Mouse (Mus musculus): ENCODE data around the gene Slc9a3r2. TPM values are rescaled to one million over a fixed set of nuclear protein-coding genes. Genes with fewer than 3 reads are reported as not detected.
A peak's percentile ranks its signal among the peaks of the same experiment; 100 is the strongest.

Gene Slc9a3r2
- polyA plus RNA-seq, 1 experiment from 2014 or later = 341 TPM

- Histone ChIP-seq H3K27me3 (replicated peaks; ENCODE audit: insufficient read depth, low read length) (no peaks in the 10 kb centered on the region), H3K9ac (replicated peaks; ENCODE audit: low read depth) (no peak overlapping the region), H3K9me3 (ENCODE audit: low read length) (no peaks in the 10 kb centered on the region), H3K4me3 (ENCODE audit: low read depth, low read length) (no peak overlapping the region), H3K4me1 (ENCODE audit: insufficient read depth, low read depth, low read length) (no peaks in the 10 kb centered on the region), H3K4me2 (replicated peaks; ENCODE audit: low read depth, low read length) (no peak overlapping the region), H3K36me3 (ENCODE audit: insufficient read depth, low read length) (peaks cover 73% of the 10 kb centered on the region; the same call in 1 of the 2 replicates), H3K27ac (ENCODE audit: low read length) (no peak overlapping the region)
- ATAC-seq = no peak; the same call in 1 of the 2 replicates
- no peak for DNase-seq (ENCODE audit: low spot score)
- TF ChIP-seq CTCF (IDR thresholded peaks at IDR 0.05) (peak; percentile 48; the same call in 1 of the 2 replicates), EP300 (IDR thresholded peaks at IDR 0.05) (no peak)
- WGBS = 61% methylated on average over 17 of the region's 17 CpGs
Measured at GRCm38 (mm10) chr17:24595126-24596072, 54.7 kb downstream of the Slc9a3r2 start.

GRCm38 (mm10) chr17:24593992-24594890 lies 55.9 kb downstream of the Slc9a3r2 start:
- Histone ChIP-seq H3K4me2 (replicated peaks; ENCODE audit: low read depth, low read length) (no peak overlapping the region), H3K27me3 (replicated peaks; ENCODE audit: insufficient read depth, low read length) (no peaks in the 10 kb centered on the region), H3K36me3 (ENCODE audit: insufficient read depth, low read length) (peaks cover 69% of the 10 kb centered on the region; the same call in 1 of the 2 replicates), H3K9me3 (ENCODE audit: low read length) (no peaks in the 10 kb centered on the region), H3K27ac (ENCODE audit: low read length) (no peak overlapping the region), H3K4me1 (ENCODE audit: insufficient read depth, low read depth, low read length) (no peaks in the 10 kb centered on the region), H3K4me3 (ENCODE audit: low read depth, low read length) (no peak overlapping the region), H3K9ac (replicated peaks; ENCODE audit: low read depth) (no peak overlapping the region)
- 88% methylated on average over 26 of the region's 26 CpGs for WGBS
- DNase-seq (ENCODE audit: low spot score) (no peak), ATAC-seq (no peak)
- no peak for TF ChIP-seq CTCF (IDR thresholded peaks at IDR 0.05)
- no peak for TF ChIP-seq EP300 (IDR thresholded peaks at IDR 0.05)

GRCm38 (mm10) chr17:24593248-24593647 lies 56.9 kb downstream of the Slc9a3r2 start:
- H3K36me3 ChIP-seq (ENCODE audit: insufficient read depth, low read length) = peaks cover 59% of the 10 kb centered on the region; the same call in 1 of the 2 replicates
- 78% methylated on average over 5 of the region's 5 CpGs for WGBS
- H3K4me1 ChIP-seq (ENCODE audit: insufficient read depth, low read depth, low read length) = no peaks in the 10 kb centered on the region
- no peak overlapping the region for H3K4me3 ChIP-seq (ENCODE audit: low read depth, low read length)
- H3K9me3 ChIP-seq (ENCODE audit: low read length) = no peaks in the 10 kb centered on the region
- H3K27me3 ChIP-seq (replicated peaks; ENCODE audit: insufficient read depth, low read length) = no peaks in the 10 kb centered on the region
- TF ChIP-seq EP300 (IDR thresholded peaks at IDR 0.05) = no peak
- TF ChIP-seq CTCF (IDR thresholded peaks at IDR 0.05) = no peak
- H3K9ac ChIP-seq (replicated peaks; ENCODE audit: low read depth) = no peak overlapping the region
- ATAC-seq = no peak
- H3K27ac ChIP-seq (ENCODE audit: low read length) = no peak overlapping the region
- no peak for DNase-seq (ENCODE audit: low spot score)
- H3K4me2 ChIP-seq (replicated peaks; ENCODE audit: low read depth, low read length) = no peak overlapping the region

- 93% methylated on average over 5 of the region's 5 CpGs for WGBS
- TF ChIP-seq CTCF (IDR thresholded peaks at IDR 0.05) (no peak), EP300 (IDR thresholded peaks at IDR 0.05) (no peak)
Measured at GRCm38 (mm10) chr17:24591695-24592094, 58.4 kb downstream of the Slc9a3r2 start.

GRCm38 (mm10) chr17:24590943-24591342 lies 59.2 kb downstream of the Slc9a3r2 start:
- TF ChIP-seq EP300 (IDR thresholded peaks at IDR 0.05) = no peak
- no peak for ATAC-seq
- H3K36me3 ChIP-seq (ENCODE audit: insufficient read depth, low read length) = peaks cover 63% of the 10 kb centered on the region

More at GRCm38 (mm10) chr17:24591695-24592094, 58.4 kb downstream of the Slc9a3r2 start:
- H3K36me3 ChIP-seq (ENCODE audit: insufficient read depth, low read length) = peaks cover 62% of the 10 kb centered on the region; the same call in 1 of the 2 replicates
- no peaks in the 10 kb centered on the region for H3K27me3 ChIP-seq (replicated peaks; ENCODE audit: insufficient read depth, low read length)
- H3K9ac ChIP-seq (replicated peaks; ENCODE audit: low read depth) = no peak overlapping the region
- ATAC-seq (no peak), DNase-seq (ENCODE audit: low spot score) (no peak)
- H3K27ac ChIP-seq (ENCODE audit: low read length) = no peak overlapping the region
- H3K4me1 ChIP-seq (ENCODE audit: insufficient read depth, low read depth, low read length) = no peaks in the 10 kb centered on the region
- no peaks in the 10 kb centered on the region for H3K9me3 ChIP-seq (ENCODE audit: low read length)
- H3K4me3 ChIP-seq (ENCODE audit: low read depth, low read length) = no peak overlapping the region
- H3K4me2 ChIP-seq (replicated peaks; ENCODE audit: low read depth, low read length) = no peak overlapping the region

More at GRCm38 (mm10) chr17:24590943-24591342, 59.2 kb downstream of the Slc9a3r2 start:
- Histone ChIP-seq H3K9me3 (ENCODE audit: low read length) (no peaks in the 10 kb centered on the region), H3K27ac (ENCODE audit: low read length) (no peak overlapping the region), H3K9ac (replicated peaks; ENCODE audit: low read depth) (no peak overlapping the region), H3K27me3 (replicated peaks; ENCODE audit: insufficient read depth, low read length) (no peaks in the 10 kb centered on the region), H3K4me3 (ENCODE audit: low read depth, low read length) (no peak overlapping the region), H3K4me1 (ENCODE audit: insufficient read depth, low read depth, low read length) (no peaks in the 10 kb centered on the region), H3K4me2 (replicated peaks; ENCODE audit: low read depth, low read length) (no peak overlapping the region)
- WGBS = 72% methylated on average over 3 of the region's 3 CpGs
- no peak for DNase-seq (ENCODE audit: low spot score)

Small RNAs within 50 kb of the gene (microRNA-seq; reads per million reads assigned to microRNA genes)
- not detected for gene Gm24589

Other genes with a start within 250 kb of the Slc9a3r2 start
- gene Rnps1, start 235.8 kb downstream of the Slc9a3r2 start, polyA plus RNA-seq (2015; fragmentation: Nextera tagmentation; extraction: Ambion mirVana) = 99.6 and 109 TPM in 2 replicates
- gene Eci1, start 223.7 kb downstream of the Slc9a3r2 start, polyA plus RNA-seq (2015; fragmentation: Nextera tagmentation; extraction: Ambion mirVana) = 81.7 and 92.6 TPM in 2 replicates
- 1.1 and 1.4 TPM in 2 replicates for gene Dnase1l2, start 207.2 kb downstream of the Slc9a3r2 start, polyA plus RNA-seq (2015; fragmentation: Nextera tagmentation; extraction: Ambion mirVana)
- gene E4f1, start 180.0 kb downstream of the Slc9a3r2 start, polyA plus RNA-seq (2015; fragmentation: Nextera tagmentation; extraction: Ambion mirVana) = 15.7 and 17.5 TPM in 2 replicates
- 40.4 and 42.5 TPM in 2 replicates for gene Pgp, start 179.9 kb downstream of the Slc9a3r2 start, polyA plus RNA-seq (2015; fragmentation: Nextera tagmentation; extraction: Ambion mirVana)
- gene Bricd5, start 176.4 kb downstream of the Slc9a3r2 start, polyA plus RNA-seq (2015; fragmentation: Nextera tagmentation; extraction: Ambion mirVana) = not detected in 2 replicates
- gene Mlst8, start 171.2 kb downstream of the Slc9a3r2 start, polyA plus RNA-seq (2015; fragmentation: Nextera tagmentation; extraction: Ambion mirVana) = 13.0 and 14.4 TPM in 2 replicates
- 0.15 and 0.33 TPM in 2 replicates for gene Caskin1, start 161.7 kb downstream of the Slc9a3r2 start, polyA plus RNA-seq (2015; fragmentation: Nextera tagmentation; extraction: Ambion mirVana)
- gene Traf7, start 122.4 kb downstream of the Slc9a3r2 start, polyA plus RNA-seq (2015; fragmentation: Nextera tagmentation; extraction: Ambion mirVana) = 65.3 and 66.8 TPM in 2 replicates
- gene Rab26, start 116.1 kb downstream of the Slc9a3r2 start, polyA plus RNA-seq (2015; fragmentation: Nextera tagmentation; extraction: Ambion mirVana) = 1.2 and 1.3 TPM in 2 replicates
- 26.3 and 27.4 TPM in 2 replicates for gene Pkd1, start 100.5 kb downstream of the Slc9a3r2 start, polyA plus RNA-seq (2015; fragmentation: Nextera tagmentation; extraction: Ambion mirVana)
- gene Tsc2, start 17.7 kb downstream of the Slc9a3r2 start, polyA plus RNA-seq (2015; fragmentation: Nextera tagmentation; extraction: Ambion mirVana) = 31.7 and 32.8 TPM in 2 replicates
- 13.6 and 13.8 TPM in 2 replicates for gene Nthl1, start 17.6 kb downstream of the Slc9a3r2 start, polyA plus RNA-seq (2015; fragmentation: Nextera tagmentation; extraction: Ambion mirVana)
- gene Npw, start 8.1 kb upstream of the Slc9a3r2 start, polyA plus RNA-seq (2015; fragmentation: Nextera tagmentation; extraction: Ambion mirVana) = 8.6 and 10.3 TPM in 2 replicates
- gene Zfp598, start 19.4 kb upstream of the Slc9a3r2 start, polyA plus RNA-seq (2015; fragmentation: Nextera tagmentation; extraction: Ambion mirVana) = 10.5 and 11.9 TPM in 2 replicates
- 0.19 and 0.33 TPM in 2 replicates for gene Syngr3, start 39.6 kb upstream of the Slc9a3r2 start, polyA plus RNA-seq (2015; fragmentation: Nextera tagmentation; extraction: Ambion mirVana)
- gene Gfer, start 45.8 kb upstream of the Slc9a3r2 start, polyA plus RNA-seq (2015; fragmentation: Nextera tagmentation; extraction: Ambion mirVana) = 26.1 and 29.0 TPM in 2 replicates
- 5.0 and 5.3 TPM in 2 replicates for gene Noxo1, start 45.9 kb upstream of the Slc9a3r2 start, polyA plus RNA-seq (2015; fragmentation: Nextera tagmentation; extraction: Ambion mirVana)
- 26.8 and 33.4 TPM in 2 replicates for gene Tbl3, start 57.3 kb upstream of the Slc9a3r2 start, polyA plus RNA-seq (2015; fragmentation: Nextera tagmentation; extraction: Ambion mirVana)
- not detected in 2 replicates for gene Rnf151, start 67.7 kb upstream of the Slc9a3r2 start, polyA plus RNA-seq (2015; fragmentation: Nextera tagmentation; extraction: Ambion mirVana)
- 755 and 834 TPM in 2 replicates for gene Rps2, start 67.8 kb upstream of the Slc9a3r2 start, polyA plus RNA-seq (2015; fragmentation: Nextera tagmentation; extraction: Ambion mirVana)
- gene Ndufb10, start 74.2 kb upstream of the Slc9a3r2 start, polyA plus RNA-seq (2015; fragmentation: Nextera tagmentation; extraction: Ambion mirVana) = 205 and 206 TPM in 2 replicates
- gene Rpl3l, start 77.5 kb upstream of the Slc9a3r2 start, polyA plus RNA-seq (2015; fragmentation: Nextera tagmentation; extraction: Ambion mirVana) = 0.19 and 0.31 TPM in 2 replicates
- gene Msrb1, start 86.3 kb upstream of the Slc9a3r2 start, polyA plus RNA-seq (2015; fragmentation: Nextera tagmentation; extraction: Ambion mirVana) = 59.8 and 61.0 TPM in 2 replicates
- gene Hs3st6, start 102.7 kb upstream of the Slc9a3r2 start, polyA plus RNA-seq (2015; fragmentation: Nextera tagmentation; extraction: Ambion mirVana) = 2.8 TPM in 2 replicates
- 0.11 TPM in 1 of 2 replicates, not detected in the other for gene Meiob, start 154.0 kb upstream of the Slc9a3r2 start, polyA plus RNA-seq (2015; fragmentation: Nextera tagmentation; extraction: Ambion mirVana)
- 54.5 and 56.8 TPM in 2 replicates for gene Hagh, start 189.8 kb upstream of the Slc9a3r2 start, polyA plus RNA-seq (2015; fragmentation: Nextera tagmentation; extraction: Ambion mirVana)
- 16.7 and 18.3 TPM in 2 replicates for gene Fahd1, start 200.0 kb upstream of the Slc9a3r2 start, polyA plus RNA-seq (2015; fragmentation: Nextera tagmentation; extraction: Ambion mirVana)
- gene Igfals, start 215.7 kb upstream of the Slc9a3r2 start, polyA plus RNA-seq (2015; fragmentation: Nextera tagmentation; extraction: Ambion mirVana) = 4.5 and 4.8 TPM in 2 replicates
- gene Nubp2, start 236.0 kb upstream of the Slc9a3r2 start, polyA plus RNA-seq (2015; fragmentation: Nextera tagmentation; extraction: Ambion mirVana) = 41.3 and 51.3 TPM in 2 replicates
- 40.2 and 45.4 TPM in 2 replicates for gene Spsb3, start 236.3 kb upstream of the Slc9a3r2 start, polyA plus RNA-seq (2015; fragmentation: Nextera tagmentation; extraction: Ambion mirVana)
- gene Eme2, start 244.8 kb upstream of the Slc9a3r2 start, polyA plus RNA-seq (2015; fragmentation: Nextera tagmentation; extraction: Ambion mirVana) = 17.3 and 17.5 TPM in 2 replicates
- gene Mrps34, start 244.8 kb upstream of the Slc9a3r2 start, polyA plus RNA-seq (2015; fragmentation: Nextera tagmentation; extraction: Ambion mirVana) = 81.6 and 90.7 TPM in 2 replicates
- 44.3 and 44.7 TPM in 2 replicates for gene Nme3, start 246.2 kb upstream of the Slc9a3r2 start, polyA plus RNA-seq (2015; fragmentation: Nextera tagmentation; extraction: Ambion mirVana)